Mouse (Mus musculus) cortical plate, adult 2 months (tissue): ENCODE measurements around the gene Pcnp. TPM values are rescaled to one million over a fixed set of nuclear protein-coding genes. Genes with fewer than 3 reads are reported as not detected.
A peak's percentile ranks its signal among the peaks of the same experiment; 100 is the strongest.
"Not testable (repeated sequence)": the region's sequence is repeated elsewhere in the genome, so short reads cannot be mapped to it uniquely, and the experiment has no call there.

Source experiments
- H3K27ac ChIP-seq: fragments of 200-500 bp; 2 replicates; pipeline ENCODE4 v1.5.1; 2012; ENCODE audit warnings: low read length, control low read depth, inconsistent platforms; ENCODE audit not compliant: insufficient read depth
- H3K4me1 ChIP-seq: fragments of 200-500 bp; 2 replicates; pipeline ENCODE4 v1.6.1; 2011; ENCODE audit warnings: low read length; ENCODE audit not compliant: control insufficient read depth, insufficient read depth
- H3K4me3 ChIP-seq: fragments of 200-500 bp; 2 replicates; pipeline ENCODE4 v1.5.1; 2011; ENCODE audit warnings: mild to moderate bottlenecking, low read length, control low read depth; ENCODE audit not compliant: insufficient read depth
- CTCF ChIP-seq: fragments of 200-500 bp; IDR thresholded peaks from 2 replicates; pipeline ENCODE4 v1.5.1; 2011; ENCODE audit warnings: mild to moderate bottlenecking, control low read depth, low read length; ENCODE audit not compliant: insufficient read depth; ENCODE audit errors: extremely low read depth
- POLR2A ChIP-seq: fragments of 200-500 bp; IDR thresholded peaks from 2 replicates; pipeline ENCODE4 v1.6.1; 2011; ENCODE audit warnings: mild to moderate bottlenecking, low read length, control low read depth; ENCODE audit not compliant: insufficient read depth; ENCODE audit errors: extremely low read depth
- polyA plus RNA-seq: library from polyadenylated mRNA; depleted of rRNA; stranded (reverse); fragments of >200 nt; gene quantifications from 2 replicates; pipeline ENCODE4 v1.2.3, GENCODE M21; 2012; rRNA removed

The Pcnp gene
- polyA plus RNA-seq, 1 experiment: 129 TPM

DNA sequence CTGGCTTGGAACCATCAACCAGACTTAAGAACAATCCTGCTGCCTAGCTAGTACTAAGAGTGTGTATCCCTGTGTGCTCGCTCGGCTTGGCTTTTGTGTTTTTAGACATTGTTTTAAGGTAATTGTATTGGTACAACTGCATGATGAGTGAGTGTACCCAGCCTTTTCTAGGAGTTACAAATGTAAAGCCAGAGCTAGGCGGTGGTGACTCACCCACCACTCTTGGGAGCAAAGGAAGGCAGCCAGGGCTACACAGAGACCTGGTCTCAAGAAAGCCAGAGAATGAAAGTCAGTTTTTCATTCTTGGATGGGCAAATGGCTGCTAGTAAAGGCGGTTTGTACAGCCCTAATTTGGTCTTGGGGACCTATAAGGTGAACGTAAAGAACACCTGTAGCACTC is 59.1 kb downstream of the Pcnp start:
- Histone ChIP-seq H3K4me3 (no peak overlapping the region), H3K4me1 (peaks cover 3% of the 10 kb centered on the region; the same call in 1 of the 2 replicates), H3K27ac (no peak overlapping the region)
- TF ChIP-seq POLR2A (no peak), CTCF (no peak)

DNA sequence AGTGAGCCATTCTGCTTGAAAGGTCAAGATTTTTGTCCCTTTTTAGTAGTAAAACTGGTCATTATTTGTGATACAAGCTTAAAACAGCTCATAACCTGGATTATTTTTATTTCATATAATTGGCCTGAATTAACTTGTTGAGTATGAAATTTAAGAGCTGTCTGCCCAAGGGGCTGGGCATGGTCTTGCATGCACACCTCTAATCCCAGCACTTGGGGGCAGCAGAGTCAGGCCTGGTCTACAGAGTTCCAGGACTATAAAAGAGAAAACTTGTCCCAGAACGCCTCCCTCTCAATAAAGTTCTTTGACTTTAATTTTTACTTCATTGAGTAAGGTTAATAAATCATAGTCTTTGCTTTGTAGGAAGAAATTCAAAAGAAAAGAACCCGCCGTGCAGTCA is 60.4 kb downstream of the Pcnp start:
- TF ChIP-seq CTCF: peak; percentile 44
- TF ChIP-seq POLR2A: no peak
- Histone ChIP-seq H3K27ac (no peak overlapping the region), H3K4me3 (no peak overlapping the region), H3K4me1 (peaks cover 3% of the 10 kb centered on the region; the same call in 1 of the 2 replicates)

DNA sequence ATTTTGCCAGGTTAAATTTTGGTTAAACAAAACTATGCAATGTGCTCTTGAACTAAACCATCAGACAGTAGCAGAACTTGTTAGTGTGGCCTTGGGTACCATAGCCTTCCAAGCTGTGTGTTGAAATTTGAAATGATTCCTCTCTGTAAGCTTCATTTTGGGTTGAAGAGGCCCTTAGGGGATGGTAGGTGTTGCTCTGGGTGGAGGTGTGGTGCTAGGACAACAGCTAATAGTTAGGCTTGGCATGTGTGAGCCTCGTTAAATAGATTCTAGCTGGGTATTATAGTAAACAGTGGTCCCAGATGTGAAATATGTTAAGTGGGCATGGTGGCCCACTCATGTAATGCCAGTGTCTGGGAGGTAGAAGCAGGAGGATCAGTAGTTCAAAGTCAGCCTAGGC is 62.3 kb downstream of the Pcnp start:
- Histone ChIP-seq H3K4me1 (peaks cover 3% of the 10 kb centered on the region; the same call in 1 of the 2 replicates), H3K27ac (no peak overlapping the region), H3K4me3 (peak overlapping the region; percentile 98; the same call in 1 of the 2 replicates)
- TF ChIP-seq CTCF (no peak), POLR2A (no peak)

DNA sequence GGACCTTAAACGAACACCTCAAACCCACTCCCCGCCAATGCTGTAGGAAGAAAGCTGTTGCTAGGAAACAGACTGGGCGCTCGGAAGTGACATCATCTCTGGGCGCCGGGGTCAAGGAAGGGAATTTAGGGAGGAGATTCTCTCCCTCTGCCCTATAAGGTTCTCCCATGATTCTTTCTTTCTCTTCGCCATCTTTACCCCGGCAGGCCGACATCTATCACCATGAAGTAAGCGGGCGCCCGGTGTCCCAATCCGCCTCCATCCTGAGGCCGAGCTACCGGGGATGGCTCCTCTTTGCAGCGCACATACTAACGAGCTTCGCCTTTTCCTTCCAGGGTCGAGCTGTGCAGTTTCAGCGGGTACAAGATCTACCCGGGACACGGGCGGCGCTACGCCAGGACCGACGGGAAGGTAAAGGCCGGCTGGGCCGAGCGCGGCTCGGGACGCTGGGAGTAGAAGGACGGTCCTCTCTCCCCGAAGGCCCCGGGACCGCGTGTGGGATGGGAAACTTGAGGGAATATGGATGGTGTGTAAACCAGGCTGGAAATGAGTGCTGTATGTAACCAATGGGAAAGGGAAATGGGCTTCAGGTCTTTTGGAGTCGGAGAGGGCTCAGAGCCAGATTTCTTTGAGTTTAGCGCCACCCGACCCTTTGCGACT is 63.2 kb downstream of the Pcnp start, which contains the start of gene Rpl24:
Rpl24 (plus strand) TSS at position 64 of the 660 bp plus-strand sequence.
- no peak for TF ChIP-seq CTCF
- peak; percentile 61; the same call in 1 of the 2 replicates for TF ChIP-seq POLR2A

DNA sequence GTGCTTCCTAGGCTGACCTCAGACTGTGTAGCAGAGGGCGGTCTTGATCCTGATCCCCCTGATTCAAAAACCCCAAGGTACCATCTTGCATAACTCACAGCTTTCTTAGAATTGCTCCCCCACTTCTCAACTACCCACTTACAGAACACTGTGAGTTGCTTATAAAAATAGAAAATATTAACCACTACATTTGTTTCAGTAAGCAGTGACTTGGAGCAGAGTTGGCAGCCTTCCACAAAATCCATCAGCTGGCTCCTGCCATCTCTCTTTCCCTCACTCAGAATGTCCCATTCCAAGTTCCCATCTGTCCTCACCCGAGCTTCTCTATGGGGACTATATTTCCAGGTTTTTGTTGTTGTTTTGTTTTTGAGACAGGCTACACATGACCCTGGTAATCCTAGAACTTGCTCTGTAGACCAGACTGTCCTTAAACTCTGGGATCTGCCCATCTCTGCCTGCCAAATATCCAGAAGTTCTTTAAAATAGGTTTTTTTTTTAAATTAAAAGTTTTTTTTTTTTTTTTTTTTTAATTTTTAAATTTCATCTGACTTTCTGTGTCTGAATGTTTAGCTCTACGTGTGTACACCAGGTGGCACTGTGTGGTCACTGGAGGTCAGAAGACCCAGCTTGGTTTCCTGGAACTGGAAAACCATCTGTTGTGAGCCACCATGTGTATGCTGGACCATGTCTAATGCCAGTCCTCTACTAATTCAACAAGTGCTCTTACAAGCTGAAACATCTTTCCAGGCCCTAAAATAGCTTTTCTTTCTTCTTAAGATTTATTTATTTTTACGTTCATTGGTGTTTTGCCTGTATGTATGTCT is 65.2 kb downstream of the Pcnp start:
- Histone ChIP-seq H3K4me3 (no peak overlapping the region), H3K27ac (peak overlapping the region; percentile 61), H3K4me1 (peaks cover 3% of the 10 kb centered on the region; the same call in 1 of the 2 replicates)
- no peak for TF ChIP-seq POLR2A
- TF ChIP-seq CTCF: peak; percentile 24; the same call in 1 of the 2 replicates

More for the DNA sequence above, 63.2 kb downstream of the Pcnp start, which contains the start of gene Rpl24:
- Histone ChIP-seq H3K4me3 (peak within 1 kb of the TSS; percentile 98), H3K4me1 (peaks cover 3% of the 10 kb centered on the region; the same call in 1 of the 2 replicates), H3K27ac (peak within 1 kb of the TSS; percentile 86)

DNA sequence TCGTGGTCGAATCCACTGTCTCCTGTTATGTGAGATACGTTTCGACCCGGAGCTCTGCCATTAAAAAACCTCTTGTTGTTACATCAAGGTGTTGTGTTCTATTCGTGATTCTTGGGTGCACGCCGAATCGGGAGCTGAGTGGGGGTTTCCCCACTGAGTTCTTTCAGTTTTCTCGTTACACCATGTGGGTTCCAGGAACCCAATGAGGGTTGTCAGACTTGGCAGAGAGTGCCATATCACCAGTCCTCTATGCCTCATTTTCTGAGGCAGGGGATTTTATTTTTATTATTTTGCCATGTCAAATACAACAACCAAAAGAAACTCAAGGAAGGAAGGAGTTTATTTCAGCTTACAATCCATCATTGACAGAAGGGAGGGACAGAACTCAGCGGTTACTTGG is 66.5 kb downstream of the Pcnp start:
- not testable (repeated sequence) for H3K4me1 ChIP-seq, H3K4me3 ChIP-seq, H3K27ac ChIP-seq

Other genes starting within 250 kb of the Pcnp start
- gene Nfkbiz, start 190.8 kb downstream of the Pcnp start, polyA plus RNA-seq: 5.1 and 5.4 TPM in 2 replicates
- 7.5 and 8.0 TPM in 2 replicates for gene Nxpe3, start 134.5 kb downstream of the Pcnp start, polyA plus RNA-seq
- gene Cep97, start 94.9 kb downstream of the Pcnp start, polyA plus RNA-seq: 7.9 and 8.3 TPM in 2 replicates
- gene Rpl24, start 63.5 kb downstream of the Pcnp start, polyA plus RNA-seq: 435 and 439 TPM in 2 replicates
- 25.8 and 26.7 TPM in 2 replicates for gene Zbtb11, start 55.9 kb downstream of the Pcnp start, polyA plus RNA-seq
- 5.7 and 6.0 TPM in 2 replicates for gene Trmt10c, start 8.1 kb upstream of the Pcnp start, polyA plus RNA-seq
- 25.1 and 25.2 TPM in 2 replicates for gene Senp7, start 18.6 kb upstream of the Pcnp start, polyA plus RNA-seq
- gene Impg2, start 174.6 kb upstream of the Pcnp start, polyA plus RNA-seq: 0.45 and 0.65 TPM in 2 replicates